Mouse (Mus musculus) testis, adult 2 months (tissue): ENCODE measurements around the gene Palm. TPM values are rescaled to one million over a fixed set of nuclear protein-coding genes. Genes with fewer than 3 reads are reported as not detected.

ENCODE experiments used
- H3K27ac ChIP-seq: fragments of 200-500 bp; 2 replicates; pipeline ENCODE4 v1.5.1; 2012; ENCODE audit warnings: low read depth, low read length; ENCODE audit not compliant: control insufficient read depth, insufficient read depth
- H3K27me3 ChIP-seq: fragments of 200-500 bp; 2 replicates; pipeline ENCODE4 v1.6.1; 2012; ENCODE audit warnings: mild to moderate bottlenecking, low read length, moderate library complexity; ENCODE audit not compliant: control insufficient read depth, insufficient read depth
- H3K36me3 ChIP-seq: fragments of 200-500 bp; 2 replicates; pipeline ENCODE4 v1.6.1; 2012; ENCODE audit warnings: mild to moderate bottlenecking, low read length; ENCODE audit not compliant: control insufficient read depth, insufficient read depth
- H3K4me1 ChIP-seq: fragments of 200-500 bp; 2 replicates; pipeline ENCODE4 v1.6.1; 2012; ENCODE audit warnings: low read length; ENCODE audit not compliant: control insufficient read depth, insufficient read depth
- H3K4me3 ChIP-seq: fragments of 200-500 bp; 2 replicates; pipeline ENCODE4 v1.5.1; 2012; ENCODE audit warnings: low read depth, mild to moderate bottlenecking, low read length, moderate library complexity, mixed read lengths; ENCODE audit not compliant: control insufficient read depth
- CTCF ChIP-seq: fragments of 200-500 bp; IDR thresholded peaks from 2 replicates; pipeline ENCODE4 v1.5.1; 2012; ENCODE audit warnings: low read depth, mild to moderate bottlenecking, inconsistent platforms, low read length, moderate library complexity; ENCODE audit not compliant: control insufficient read depth, insufficient read depth, insufficient replicate concordance
- POLR2A ChIP-seq: fragments of 200-500 bp; IDR thresholded peaks from 2 replicates; pipeline ENCODE4 v1.6.1; 2012; ENCODE audit warnings: low read depth, mild to moderate bottlenecking, inconsistent platforms, low read length, moderate library complexity; ENCODE audit not compliant: control insufficient read depth
- polyA plus RNA-seq: library from polyadenylated mRNA; depleted of rRNA; stranded (reverse); fragments of >200 nt; gene quantifications from 2 replicates; pipeline ENCODE4 v1.2.3, GENCODE M21; 2012

The Palm gene
- polyA plus RNA-seq, 1 experiment = 8.1 TPM

GRCm38 (mm10) chr10:79857452-79857811, 64.1 kb downstream of the Palm start:
- peaks cover 19% of the 10 kb centered on the region for H3K4me1 ChIP-seq
- no peaks in the 10 kb centered on the region for H3K27me3 ChIP-seq
- H3K36me3 ChIP-seq = peaks cover 5% of the 10 kb centered on the region
- no peak overlapping the region for H3K4me3 ChIP-seq
- no peak overlapping the region for H3K27ac ChIP-seq
- TF ChIP-seq POLR2A = no peak
- TF ChIP-seq CTCF = no peak

GRCm38 (mm10) chr10:79857894-79858293, 64.5 kb downstream of the Palm start:
- peaks cover 5% of the 10 kb centered on the region for H3K36me3 ChIP-seq
- no peaks in the 10 kb centered on the region for H3K27me3 ChIP-seq
- TF ChIP-seq CTCF (no peak), POLR2A (no peak)
- no peak overlapping the region for H3K27ac ChIP-seq
- no peak overlapping the region for H3K4me3 ChIP-seq
- H3K4me1 ChIP-seq = peaks cover 14% of the 10 kb centered on the region

GRCm38 (mm10) chr10:79858416-79859074, 65.2 kb downstream of the Palm start:
- TF ChIP-seq POLR2A (no peak), CTCF (no peak)
- Histone ChIP-seq H3K27ac (no peak overlapping the region), H3K27me3 (no peaks in the 10 kb centered on the region), H3K4me3 (no peak overlapping the region), H3K36me3 (peaks cover 5% of the 10 kb centered on the region), H3K4me1 (peaks cover 9% of the 10 kb centered on the region)

- Histone ChIP-seq H3K4me1 (peaks cover 9% of the 10 kb centered on the region), H3K4me3 (no peak overlapping the region), H3K27ac (no peak overlapping the region), H3K36me3 (peaks cover 5% of the 10 kb centered on the region), H3K27me3 (no peaks in the 10 kb centered on the region)
- TF ChIP-seq POLR2A = no peak
- TF ChIP-seq CTCF = no peak
Measured at GRCm38 (mm10) chr10:79859116-79859515, 65.7 kb downstream of the Palm start.

GRCm38 (mm10) chr10:79860079-79860911, 66.9 kb downstream of the Palm start:
- Histone ChIP-seq H3K27me3 (no peaks in the 10 kb centered on the region), H3K36me3 (peaks cover 5% of the 10 kb centered on the region), H3K4me3 (no peak overlapping the region), H3K4me1 (peaks cover 9% of the 10 kb centered on the region), H3K27ac (no peak overlapping the region)
- TF ChIP-seq CTCF (no peak), POLR2A (no peak)

GRCm38 (mm10) chr10:79861230-79862048, 68.1 kb downstream of the Palm start:
- TF ChIP-seq POLR2A (no peak), CTCF (no peak)
- H3K4me1 ChIP-seq = peaks cover 4% of the 10 kb centered on the region
- peaks cover 4% of the 10 kb centered on the region for H3K36me3 ChIP-seq
- no peak overlapping the region for H3K4me3 ChIP-seq
- no peak overlapping the region for H3K27ac ChIP-seq
- no peaks in the 10 kb centered on the region for H3K27me3 ChIP-seq
